Mouse (Mus musculus): Measurements from ENCODE around the gene Lamp2.
A peak's percentile ranks its signal among the peaks of the same experiment; 100 is the strongest.
"Not testable (repeated sequence)": the region's sequence is repeated elsewhere in the genome, so short reads cannot be mapped to it uniquely, and the experiment has no call there.

The Lamp2 gene

GRCm38 (mm10) chrX:38455890-38456634 lies at the start of gene Lamp2:
Gene Lamp2, minus strand, starts transcription at chrX:38456454.
- DNase-seq, result peak; percentile 90

- no peak for DNase-seq
Observed at GRCm38 (mm10) chrX:38504846-38505245, 48.6 kb upstream of the Lamp2 start.

DNA sequence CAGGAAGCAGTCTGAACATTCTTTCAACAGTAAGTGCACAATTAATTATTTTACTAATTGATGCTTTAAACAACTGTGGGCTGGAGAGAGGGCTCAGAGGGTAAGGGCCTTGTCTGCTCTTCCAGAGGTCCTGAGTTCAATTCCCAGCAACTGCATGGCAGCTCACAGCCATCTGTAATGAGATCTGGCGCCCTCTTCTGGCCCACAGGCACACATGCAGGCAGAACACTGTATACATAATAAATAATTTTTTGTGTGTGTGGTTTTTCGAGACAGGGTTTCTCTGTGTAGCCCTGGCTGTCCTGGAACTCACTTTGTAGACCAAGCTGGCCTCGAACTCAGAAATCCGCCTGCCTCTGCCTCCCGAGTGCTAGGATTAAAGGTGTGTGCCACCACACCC lies 45.9 kb upstream of the Lamp2 start:
- not testable (repeated sequence) for DNase-seq

- DNase-seq, result peak; percentile 7
Observed at GRCm38 (mm10) chrX:38485464-38485863, 29.2 kb upstream of the Lamp2 start.

- no peak for DNase-seq
Observed at GRCm38 (mm10) chrX:38478583-38478982, 22.3 kb upstream of the Lamp2 start.

- DNase-seq, result peak; percentile 87
Observed at GRCm38 (mm10) chrX:38473537-38474299, 17.5 kb upstream of the Lamp2 start.

DNA sequence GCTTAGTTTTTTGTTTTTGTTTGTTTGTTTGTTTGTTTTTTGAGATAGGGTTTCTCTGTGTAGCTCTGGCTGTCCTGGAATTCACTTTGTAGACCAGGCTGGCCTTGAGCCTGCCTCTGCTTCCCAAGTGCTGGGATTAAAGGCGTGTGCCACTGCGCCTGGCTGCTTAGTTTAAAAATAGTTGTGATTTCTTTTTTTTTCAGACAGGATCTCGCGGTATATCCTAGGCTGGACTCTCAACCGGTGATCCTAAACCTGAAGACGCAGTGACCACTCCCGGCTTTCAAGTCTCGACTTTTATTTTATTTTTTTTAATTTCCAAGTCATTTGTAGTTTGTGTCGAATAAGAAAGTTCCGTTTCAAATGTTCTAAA lies 16.9 kb upstream of the Lamp2 start:
- DNase-seq, result no peak

- no peak for DNase-seq
Observed at GRCm38 (mm10) chrX:38466236-38466635, 10.0 kb upstream of the Lamp2 start.

GRCm38 (mm10) chrX:38463160-38463559 lies 6.9 kb upstream of the Lamp2 start:
- no peak for DNase-seq

DNA sequence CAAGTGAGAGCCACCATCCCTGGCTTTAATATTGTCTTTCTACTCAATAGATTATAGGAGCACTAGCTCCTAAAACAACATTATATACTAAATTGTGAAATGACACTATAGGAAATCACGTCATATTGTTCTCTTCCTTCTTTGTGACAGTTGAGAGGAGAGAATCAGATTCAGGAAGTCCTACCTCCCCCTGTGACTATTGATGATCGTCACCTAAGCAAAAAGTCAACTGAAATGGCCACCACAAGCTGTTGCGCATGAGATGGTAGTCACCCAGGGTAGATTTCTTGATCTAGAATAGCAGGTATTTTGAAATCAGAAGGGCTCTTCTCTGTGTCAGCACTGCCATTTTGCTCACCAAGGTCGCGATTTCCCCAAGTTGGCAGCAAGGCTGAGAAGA lies 5.8 kb upstream of the Lamp2 start:
- DNase-seq, result no peak

- DNase-seq, result no peak
Observed at GRCm38 (mm10) chrX:38460887-38461286, 4.6 kb upstream of the Lamp2 start.

GRCm38 (mm10) chrX:38459076-38459475 lies 2.8 kb upstream of the Lamp2 start:
- DNase-seq, result no peak

- DNase-seq, result no peak
Observed at GRCm38 (mm10) chrX:38456635-38457006, 367 bp upstream of the Lamp2 start.

DNA sequence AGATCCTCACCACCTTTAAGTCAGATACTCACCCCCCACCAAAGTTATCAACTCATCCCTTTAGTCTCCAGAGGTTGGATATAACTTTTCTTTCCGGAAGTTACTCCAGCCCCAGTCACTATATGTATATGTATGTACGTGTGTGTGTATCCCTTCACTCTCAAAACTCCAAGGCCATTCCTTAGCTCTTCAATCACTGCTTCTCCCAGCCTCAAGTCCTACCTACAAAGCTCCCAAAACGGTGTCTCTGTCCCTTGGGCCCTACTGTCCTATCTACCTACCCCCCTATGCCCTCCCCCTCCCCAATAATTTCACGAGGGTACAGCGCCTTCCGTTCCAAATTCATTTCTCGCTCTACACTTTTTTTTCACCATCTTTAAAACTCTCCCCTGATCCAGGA lies 780 bp downstream of the Lamp2 start:
- DNase-seq, result peak; percentile 1

- no peak for DNase-seq
Observed at GRCm38 (mm10) chrX:38454900-38455299, 1.4 kb downstream of the Lamp2 start.

- no peak for DNase-seq
Observed at GRCm38 (mm10) chrX:38453924-38454323, 2.3 kb downstream of the Lamp2 start.

GRCm38 (mm10) chrX:38450476-38450875 lies 5.8 kb downstream of the Lamp2 start:
- DNase-seq, result no peak

DNA sequence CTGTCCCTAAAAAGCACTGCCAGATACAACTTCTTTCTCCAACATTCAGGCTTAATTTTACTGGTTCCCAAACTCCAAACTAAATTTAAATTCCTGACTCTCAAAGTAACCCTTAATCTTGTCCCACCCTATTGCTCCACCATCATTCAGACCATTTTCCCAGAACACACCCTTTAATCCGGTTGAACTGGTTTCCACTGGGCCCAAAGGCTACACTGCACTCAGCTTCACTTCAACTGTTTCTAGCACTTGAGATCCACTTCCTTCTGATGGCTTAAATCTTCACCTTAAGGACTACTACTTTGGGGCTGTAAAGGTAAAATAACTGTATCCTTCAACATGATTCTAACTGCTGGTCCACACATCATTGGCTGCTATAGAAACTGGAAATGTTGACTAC lies 10.5 kb downstream of the Lamp2 start:
- no peak for DNase-seq

- DNase-seq, result no peak
Observed at GRCm38 (mm10) chrX:38442425-38442824, 13.8 kb downstream of the Lamp2 start.

- no peak for DNase-seq
Observed at GRCm38 (mm10) chrX:38439629-38440028, 16.6 kb downstream of the Lamp2 start.

GRCm38 (mm10) chrX:38438147-38438791 lies 18.0 kb downstream of the Lamp2 start:
- peak; percentile 69 for DNase-seq

GRCm38 (mm10) chrX:38429455-38429854 lies 26.8 kb downstream of the Lamp2 start:
- DNase-seq, result no peak

GRCm38 (mm10) chrX:38428818-38429440 lies 27.3 kb downstream of the Lamp2 start:
- DNase-seq, result no peak
